ENCODE assay signal across 8 mouse cellular contexts in genomic region chr17:80553318-80554270, GRCm38 (mm10). TPM values are rescaled to one million over a fixed set of nuclear protein-coding genes. Genes with fewer than 3 reads are reported as not detected.
A peak's percentile ranks its signal among the peaks of the same experiment; 100 is the strongest.
DNase-seq lines count a peak whose midpoint lies in the region; ATAC-seq lines count a peak whose summit lies in the region.

No protein-coding gene starts in this region.

- peaks cover 4% of the 10 kb centered on the region; the same call in 1 of the 2 replicates for H3K4me1 ChIP-seq in hindbrain, embryonic 14.5 days (replicated peaks; ENCODE audit: control insufficient read depth, insufficient read depth, low read length)

- peak overlapping the region; percentile 71 for H3K9ac ChIP-seq in hindbrain, embryonic 14.5 days

- H3K4me3 ChIP-seq in hindbrain, embryonic 14.5 days (replicated peaks; ENCODE audit: low read length), result peak overlapping the region; percentile 61

- DNase-seq in cerebellum, postnatal 4 days (ENCODE audit: low spot score in 2 of 2), result peak; percentile 40 to 75
- peak; percentile 72 to 81 for DNase-seq in frontal cortex, postnatal 36 days (ENCODE audit: low spot score in 2 of 2)
- peak; percentile 93 for DNase-seq in hindbrain, embryonic 14.5 days (ENCODE audit: low spot score)
- peak; percentile 69 to 80 for DNase-seq in layer of hippocampus, postnatal 25 days (ENCODE audit: extremely low spot score in 1 of 2, low spot score in 1 of 2)
- peak; percentile 89 for DNase-seq in lung, postnatal 25 days (ENCODE audit: low spot score)
- peak; percentile 94 for DNase-seq in retina, embryonic 14.5 days (ENCODE audit: low spot score)
- peak; percentile 81 for DNase-seq in thymus, postnatal 4 days

- H3K27me3 ChIP-seq in hindbrain, embryonic 14.5 days (ENCODE audit: control insufficient read depth, insufficient read depth, low read length), result no peaks in the 10 kb centered on the region

- H3K9me3 ChIP-seq in hindbrain, embryonic 14.5 days (ENCODE audit: control insufficient read depth, low read length), result no peaks in the 10 kb centered on the region

- H3K27ac ChIP-seq in hindbrain, embryonic 14.5 days, result peak overlapping the region; percentile 91

- ATAC-seq in activated CD4-positive, CD25-positive, alpha-beta regulatory T cell, adult 4 months, result peak; percentile 88
- ATAC-seq in hindbrain, embryonic 14.5 days (ENCODE audit: low FRiP score), result peak; percentile 89

- 3% methylated on average over 35 of the region's 35 CpGs for WGBS in hindbrain, embryonic 14.5 days

- H3K4me2 ChIP-seq in hindbrain, embryonic 14.5 days (replicated peaks), result peak overlapping the region; percentile 56

- H3K36me3 ChIP-seq in hindbrain, embryonic 14.5 days (replicated peaks; ENCODE audit: control insufficient read depth, insufficient read depth), result no peaks in the 10 kb centered on the region

RNA-seq across cellular contexts. Expression of gene Cdkl4, which starts 24.0 kb away (rescaled TPM):
- 1 to 10 TPM in 1 of 2 experiments, under 1 TPM in 1; 0.57 to 1.1 TPM for polyA plus RNA-seq in activated CD4-positive, CD25-positive, alpha-beta regulatory T cell, adult 4 months (2017; shearing (Covaris generic))
- 7.0 and 7.3 TPM in 2 replicates for polyA plus RNA-seq in hindbrain, embryonic 14.5 days (2014; fragmentation: Nextera tagmentation; extraction: Ambion mirVana)
- total RNA-seq in layer of hippocampus, postnatal 25 days (2021), result 10 to 100 TPM; 18.9 to 20.4 TPM

Comparison
In these comparisons a context has a peak if more than half of its experiments do, and no peak if none do; other contexts are left out.
1. Peak in every context shown above with its lines: DNase-seq, ATAC-seq, H3K4me3 ChIP-seq and H3K27ac ChIP-seq.